Mouse (Mus musculus) midbrain, embryonic 15.5 days (tissue): ENCODE data around the gene Dusp28. TPM values are rescaled to one million over a fixed set of nuclear protein-coding genes. Genes with fewer than 3 reads are reported as not detected.
"Not testable (repeated sequence)": the region's sequence is repeated elsewhere in the genome, so short reads cannot be mapped to it uniquely, and the experiment has no call there.

Experiments used
- ATAC-seq: fragments of 200-750 bp; cut with Nextera tagmentation; replicated peaks from 2 replicates; pipeline ENCODE4 v1.8.0; 2017; ENCODE audit warnings: moderate TSS enrichment
- H3K27ac ChIP-seq: fragments of 300-500 bp; sonication (generic); 2 replicates; pipeline ENCODE4 v1.5.1; 2015; ENCODE audit warnings: mild to moderate bottlenecking, inconsistent platforms
- H3K27me3 ChIP-seq: fragments of 300-500 bp; sonication (generic); replicated peaks from 2 replicates; pipeline ENCODE4 v1.6.1; 2015; ENCODE audit warnings: inconsistent platforms
- H3K36me3 ChIP-seq: fragments of 300-500 bp; sonication (generic); replicated peaks from 2 replicates; pipeline ENCODE4 v1.6.1; 2015; ENCODE audit warnings: inconsistent platforms
- H3K4me1 ChIP-seq: fragments of 300-500 bp; sonication (generic); 2 replicates; pipeline ENCODE4 v1.6.1; 2015; ENCODE audit warnings: inconsistent platforms
- H3K4me2 ChIP-seq: fragments of 300-500 bp; sonication (generic); 2 replicates; pipeline ENCODE4 v1.6.1; 2015; ENCODE audit warnings: inconsistent platforms, mild to moderate bottlenecking, moderate library complexity
- H3K4me3 ChIP-seq: fragments of 300-500 bp; sonication (generic); 2 replicates; pipeline ENCODE4 v1.5.1; 2015; ENCODE audit warnings: mild to moderate bottlenecking, inconsistent platforms
- H3K9ac ChIP-seq: fragments of 300-500 bp; sonication (generic); 2 replicates; pipeline ENCODE4 v1.6.1; 2015; ENCODE audit warnings: mild to moderate bottlenecking, inconsistent platforms
- H3K9me3 ChIP-seq: fragments of 300-500 bp; sonication (generic); 2 replicates; pipeline ENCODE4 v1.6.1; 2016; ENCODE audit warnings: inconsistent platforms
- WGBS: fragments of 180-500 bp; shearing (Covaris S2); methylation state at CpG from one replicate; pipeline ENCODE4 v1.1.7; 2015; ENCODE audit warnings: mixed read lengths; 5-methylcytosine and 5-hydroxymethylcytosine counted together
- polyA plus RNA-seq: library from polyadenylated mRNA; unstranded; fragments of >200 nt; fragmentation: Nextera tagmentation; extraction: Ambion mirVana; gene quantifications from 2 replicates; pipeline ENCODE4 v1.2.1, GENCODE M21; 2015

Gene Dusp28
- polyA plus RNA-seq, 1 experiment from 2014 or later = 15.7 TPM

DNA sequence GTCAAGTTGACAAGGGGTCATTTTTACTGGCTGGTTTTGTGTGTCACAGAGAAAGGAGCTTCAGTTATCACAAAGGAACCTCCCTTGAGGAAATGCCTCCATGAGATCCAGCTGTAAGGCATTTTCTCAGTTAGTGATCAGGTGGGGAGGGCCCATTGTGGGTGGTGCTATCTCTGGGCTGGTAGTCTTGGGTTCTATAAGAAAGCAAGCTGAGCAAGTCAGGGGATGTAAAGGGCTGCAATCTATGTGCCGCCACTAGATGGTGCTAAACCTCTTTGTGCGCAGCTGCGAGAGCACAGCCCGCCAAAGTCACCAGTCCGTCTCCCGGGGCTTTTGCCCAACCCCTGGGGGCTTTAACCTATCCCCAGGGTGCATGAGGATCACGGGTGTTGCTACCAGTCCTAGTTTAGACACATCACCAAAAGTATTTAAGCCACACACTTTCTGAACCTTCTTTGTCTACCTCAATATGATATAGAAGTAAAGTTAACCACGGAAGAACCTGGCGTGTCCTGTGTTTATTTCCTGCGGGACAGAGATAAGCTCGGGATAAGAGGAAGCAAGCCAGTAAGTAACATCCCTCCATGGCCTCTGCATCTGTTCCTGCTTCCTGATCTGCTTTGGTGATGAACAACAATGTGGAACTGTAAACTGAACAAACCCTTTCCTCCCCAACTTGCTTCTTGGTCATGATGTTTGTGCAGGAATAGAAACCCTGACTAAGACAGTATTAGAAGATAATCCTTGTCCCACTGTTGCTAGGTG lies 50.0 kb downstream of the Dusp28 start:
- H3K9me3 ChIP-seq, H3K27me3 ChIP-seq, H3K4me3 ChIP-seq, H3K27ac ChIP-seq, H3K9ac ChIP-seq, H3K36me3 ChIP-seq, H3K4me1 ChIP-seq: not testable (repeated sequence)
- ATAC-seq = peak; percentile 42; the same call in 1 of the 2 replicates
- H3K4me2 ChIP-seq = peak overlapping the region; percentile 37
- WGBS = 8% methylated on average over 11 of the region's 11 CpGs

Other genes with a start within 250 kb of the Dusp28 start
- 62.3 and 66.1 TPM in 2 replicates for gene Gpc1, start 75.3 kb upstream of the Dusp28 start, polyA plus RNA-seq
- gene Ankmy1, start 4.1 kb upstream of the Dusp28 start, polyA plus RNA-seq = 0.69 and 0.88 TPM in 2 replicates
- gene Rnpepl1, start 3.8 kb downstream of the Dusp28 start, polyA plus RNA-seq = 32.9 and 37.1 TPM in 2 replicates
- gene Capn10, start 27.4 kb downstream of the Dusp28 start, polyA plus RNA-seq = 66.7 and 67.7 TPM in 2 replicates
- gene Gpr35, start 43.9 kb downstream of the Dusp28 start, polyA plus RNA-seq = 0.30 and 0.50 TPM in 2 replicates
- gene Aqp12, start 99.4 kb downstream of the Dusp28 start, polyA plus RNA-seq = not detected in 2 replicates
- gene Kif1a, start 195.0 kb downstream of the Dusp28 start, polyA plus RNA-seq = 498 and 502 TPM in 2 replicates
- not detected in 2 replicates for gene Agxt, start 228.3 kb downstream of the Dusp28 start, polyA plus RNA-seq